Mouse (Mus musculus): ENCODE results near the gene Tcl1b3. TPM values are rescaled to one million over a fixed set of nuclear protein-coding genes. Genes with fewer than 3 reads are reported as not detected.

Gene Tcl1b3
- not detected in 2 replicates for polyA plus RNA-seq (2015; fragmentation: Nextera tagmentation; extraction: Ambion mirVana)

GRCm38 (mm10) chr12:105190743-105191142, at the start of gene Tcl1b3:
Gene Tcl1b3, plus strand, starts transcription at chr12:105191043.

GRCm38 (mm10) chr12:105145714-105146113, 45.1 kb upstream of the Tcl1b3 start, which contains the start of gene Tcl1b2:
Gene Tcl1b2, plus strand, starts transcription at chr12:105146014.

GRCm38 (mm10) chr12:105159390-105159789, 31.5 kb upstream of the Tcl1b3 start, which contains the start of gene Tcl1b1:
Gene Tcl1b1, plus strand, starts transcription at chr12:105159690.

GRCm38 (mm10) chr12:105176044-105176443, 14.8 kb upstream of the Tcl1b3 start, which contains the start of gene Tcl1b5:
Gene Tcl1b5, plus strand, starts transcription at chr12:105176344.

GRCm38 (mm10) chr12:105201657-105202056, 10.8 kb downstream of the Tcl1b3 start, which contains the start of gene Tcl1b4:
Gene Tcl1b4, plus strand, starts transcription at chr12:105201957.

GRCm38 (mm10) chr12:105222601-105223319, 31.9 kb downstream of the Tcl1b3 start, which contains the start of gene Tcl1:
Gene Tcl1, minus strand, starts transcription at chr12:105222793.

Other genes with a start within 250 kb of the Tcl1b3 start
- 4.0 and 4.2 TPM in 2 replicates for gene Syne3, start 181.2 kb upstream of the Tcl1b3 start, polyA plus RNA-seq (2015; fragmentation: Nextera tagmentation; extraction: Ambion mirVana)
- gene Glrx5, start 158.4 kb upstream of the Tcl1b3 start, polyA plus RNA-seq (2015; fragmentation: Nextera tagmentation; extraction: Ambion mirVana), result 617 and 713 TPM in 2 replicates
- not detected in 2 replicates for gene Tcl1b2, start 45.0 kb upstream of the Tcl1b3 start, polyA plus RNA-seq (2015; fragmentation: Nextera tagmentation; extraction: Ambion mirVana)
- gene Tcl1b1, start 31.4 kb upstream of the Tcl1b3 start, polyA plus RNA-seq (2015; fragmentation: Nextera tagmentation; extraction: Ambion mirVana), result not detected in 2 replicates
- gene Tcl1b5, start 14.7 kb upstream of the Tcl1b3 start, polyA plus RNA-seq (2015; fragmentation: Nextera tagmentation; extraction: Ambion mirVana), result not detected in 2 replicates
- gene Tcl1b4, start 10.9 kb downstream of the Tcl1b3 start, polyA plus RNA-seq (2015; fragmentation: Nextera tagmentation; extraction: Ambion mirVana), result not detected in 2 replicates
- gene Tcl1, start 31.8 kb downstream of the Tcl1b3 start, polyA plus RNA-seq (2015; fragmentation: Nextera tagmentation; extraction: Ambion mirVana), result not detected in 2 replicates
- gene Tunar, start 142.8 kb downstream of the Tcl1b3 start, polyA plus RNA-seq (2015; fragmentation: Nextera tagmentation; extraction: Ambion mirVana), result not detected in 2 replicates

Data from spleen, postnatal 0 days (tissue).